Mouse (Mus musculus) heart, postnatal 4 days (tissue): ENCODE results near the gene H2afj. TPM values are rescaled to one million over a fixed set of nuclear protein-coding genes. Genes with fewer than 3 reads are reported as not detected.
A peak's percentile ranks its signal among the peaks of the same experiment; 100 is the strongest.

Experiments
- DNase-seq: peaks from one replicate; pipeline ENCODE4 v3.0.0; 2021
- total RNA-seq, 2 experiments: library from RNA; stranded (reverse); gene quantifications; 2 replicates each; pipeline ENCODE4 v1.2.3; 2021

H2afj gene
- total RNA-seq, 2 experiments from 2014 or later, result 28.1 to 33.6 TPM

GRCm38 (mm10) chr6:136806819-136807218, 1.2 kb upstream of the H2afj start:
- DNase-seq, result no peak

DNA sequence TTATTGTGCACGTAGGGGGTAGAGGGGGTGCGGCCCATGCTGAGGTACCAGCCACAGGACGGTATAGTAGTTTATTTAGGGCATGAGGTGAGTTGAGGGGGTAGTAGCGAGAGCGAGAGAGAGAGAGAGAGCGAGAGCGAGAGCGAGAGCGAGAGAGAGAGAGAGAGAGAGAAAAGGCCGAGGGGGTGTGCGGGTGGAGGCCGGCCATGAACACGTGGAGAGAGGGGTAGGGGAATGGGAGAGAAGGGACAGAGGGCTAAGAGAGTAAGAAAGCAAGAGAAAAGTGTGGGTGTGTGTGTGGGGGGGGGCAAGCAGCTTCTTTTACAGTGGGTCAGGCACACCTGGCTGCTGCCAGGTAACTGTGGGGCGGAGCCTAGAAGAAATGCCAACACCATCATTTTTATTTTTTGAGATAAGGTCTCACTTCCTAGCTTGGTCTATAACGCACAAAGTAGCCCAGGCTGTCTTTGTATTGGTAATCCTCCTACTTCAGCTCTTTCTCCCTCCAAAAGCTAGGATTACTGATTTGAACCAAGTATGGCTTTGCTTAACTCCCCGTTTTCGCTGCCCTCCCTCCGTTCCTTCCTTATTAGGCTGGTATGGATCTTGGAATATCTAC, 540 bp upstream of the H2afj start:
- DNase-seq, result no peak

DNA sequence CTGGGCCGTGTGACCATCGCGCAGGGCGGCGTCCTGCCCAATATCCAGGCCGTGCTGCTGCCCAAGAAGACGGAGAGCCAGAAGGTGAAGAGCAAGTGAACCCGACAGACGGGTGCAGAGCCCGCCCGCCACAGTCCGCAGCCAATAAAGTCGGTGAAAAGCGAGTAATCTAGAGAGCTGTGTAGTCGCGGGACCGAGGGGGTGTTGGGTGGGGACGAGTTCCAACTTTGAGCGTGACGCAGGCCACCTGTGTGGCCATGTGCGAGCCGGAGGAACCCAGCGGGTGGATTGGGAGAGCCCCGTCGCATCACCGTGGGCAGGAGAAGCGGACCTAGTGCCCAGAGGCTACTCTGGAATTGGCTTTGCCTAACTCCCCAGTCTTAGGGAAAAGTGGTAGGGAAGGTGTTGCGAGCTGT, 595 bp downstream of the H2afj start:
- peak; percentile 49 for DNase-seq

GRCm38 (mm10) chr6:136809077-136809476, 1.0 kb downstream of the H2afj start:
- no peak for DNase-seq

- DNase-seq, result no peak
These were observed 1.6 kb downstream of the H2afj start for GRCm38 (mm10) chr6:136809673-136810072.

GRCm38 (mm10) chr6:136811196-136811595, 3.2 kb downstream of the H2afj start:
- no peak for DNase-seq

GRCm38 (mm10) chr6:136813117-136813516, 5.1 kb downstream of the H2afj start:
- DNase-seq, result peak; percentile 42

- DNase-seq, result no peak
These were observed 7.3 kb downstream of the H2afj start for GRCm38 (mm10) chr6:136815381-136815780.

- DNase-seq, result no peak
These were observed 8.8 kb downstream of the H2afj start for GRCm38 (mm10) chr6:136816826-136817225.

- DNase-seq, result no peak
These were observed 9.5 kb downstream of the H2afj start for GRCm38 (mm10) chr6:136817549-136817948.

DNA sequence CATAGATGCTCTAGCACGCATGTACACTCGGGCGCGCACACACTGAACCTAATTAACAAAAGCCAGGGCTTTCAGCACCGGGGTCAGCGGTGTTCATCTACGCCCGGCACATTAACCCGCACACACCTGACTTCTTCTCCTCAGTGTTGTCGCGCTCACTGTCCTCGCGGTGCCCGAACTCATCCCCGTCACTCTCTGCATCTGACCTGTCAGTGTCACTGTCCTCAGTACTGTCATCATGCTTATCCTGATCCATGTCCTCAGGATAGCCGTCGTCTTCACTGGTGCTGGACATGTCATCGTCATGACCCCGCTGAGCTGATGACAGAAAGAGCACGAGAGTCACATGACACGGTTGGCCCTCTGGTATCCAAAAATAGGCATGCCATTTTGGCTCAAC, 12.3 kb downstream of the H2afj start:
- DNase-seq, result no peak

DNA sequence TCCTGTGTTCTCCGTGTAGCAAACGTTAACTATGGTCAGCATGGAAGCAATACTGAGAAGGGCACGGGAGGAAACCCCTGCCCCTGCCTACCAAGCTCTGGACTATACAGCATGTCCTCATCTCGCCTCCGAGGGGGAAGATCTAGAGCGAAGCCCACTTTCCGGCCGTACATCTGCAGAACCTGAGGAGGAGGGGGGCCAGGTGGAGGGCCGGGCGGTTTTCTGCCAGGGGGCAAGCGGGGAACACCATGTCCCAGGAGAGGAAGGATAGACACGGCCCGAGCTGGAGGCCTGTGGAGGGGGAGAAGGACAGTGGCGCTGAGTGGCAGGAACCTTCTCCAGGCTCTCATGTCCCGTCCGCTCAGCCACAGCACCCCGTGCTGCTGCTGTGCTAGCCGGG, 13.0 kb downstream of the H2afj start:
- no peak for DNase-seq

DNA sequence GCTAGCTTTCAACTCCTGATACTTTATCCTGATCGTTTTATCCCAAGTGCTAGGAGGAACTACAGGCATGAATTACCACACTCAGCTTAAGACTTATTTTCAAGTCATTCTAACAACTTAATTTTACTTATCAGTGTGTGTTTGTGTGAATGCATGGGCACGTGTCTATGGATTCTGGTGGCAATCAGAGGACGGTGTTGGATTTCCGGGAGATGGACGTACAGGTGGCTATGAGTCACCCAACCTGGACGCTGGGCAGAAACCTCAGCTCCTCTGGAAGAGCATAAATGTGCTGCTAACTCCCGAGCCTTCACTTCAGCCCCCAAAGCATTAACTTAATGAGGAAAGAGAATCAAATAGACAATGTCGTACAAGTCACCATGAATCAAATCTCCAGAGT, 16.9 kb downstream of the H2afj start:
- DNase-seq, result no peak

GRCm38 (mm10) chr6:136827116-136827515, 19.1 kb downstream of the H2afj start:
- no peak for DNase-seq

GRCm38 (mm10) chr6:136827516-136827880, 19.5 kb downstream of the H2afj start, which contains the start of gene BC049715:
TSS of gene BC049715 (plus strand) at chr6:136827626.
- DNase-seq, result no peak

GRCm38 (mm10) chr6:136827881-136828561, 20.0 kb downstream of the H2afj start, which contains the start of gene Wbp11:
TSS of gene Wbp11 (minus strand) at chr6:136828233.
- peak; percentile 96 for DNase-seq

DNA sequence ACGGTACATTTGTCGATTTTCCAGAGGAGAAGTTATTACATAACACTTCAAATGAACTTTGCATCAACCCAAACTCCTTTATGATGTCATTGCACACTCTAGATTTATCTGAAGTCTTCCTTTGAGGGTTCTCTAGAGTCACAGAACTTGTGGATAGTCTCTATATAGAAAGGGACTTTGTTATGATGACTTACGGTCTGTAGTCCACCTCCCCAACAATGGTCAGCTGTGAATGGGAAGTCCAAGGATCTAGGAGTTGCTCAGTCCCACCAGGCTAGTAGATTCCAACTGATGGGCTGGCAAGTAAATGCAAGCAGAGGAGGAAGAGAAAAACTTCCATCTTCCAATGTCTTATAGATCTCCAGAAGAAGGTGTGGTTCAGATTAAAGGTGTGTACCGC, 20.6 kb downstream of the H2afj start:
- no peak for DNase-seq

- DNase-seq, result no peak
These were observed 23.7 kb downstream of the H2afj start for GRCm38 (mm10) chr6:136831712-136832111.

- no peak for DNase-seq
These were observed 27.3 kb downstream of the H2afj start, which contains the start of gene Smco3 for GRCm38 (mm10) chr6:136835352-136835751. TSS of gene Smco3 (minus strand) at chr6:136835452.

- no peak for DNase-seq
These were observed 29.3 kb downstream of the H2afj start for GRCm38 (mm10) chr6:136837323-136837722.

GRCm38 (mm10) chr6:136844903-136845302, 36.9 kb downstream of the H2afj start:
- DNase-seq, result no peak

GRCm38 (mm10) chr6:136845706-136846480, 37.8 kb downstream of the H2afj start:
- no peak for DNase-seq

GRCm38 (mm10) chr6:136847267-136847666, 39.2 kb downstream of the H2afj start:
- no peak for DNase-seq
